Comparison of ENCODE assay signal across 8 mouse cellular contexts in genomic region chr11:4218637-4219036, GRCm38 (mm10). TPM values are rescaled to one million over a fixed set of nuclear protein-coding genes. Genes with fewer than 3 reads are reported as not detected.
DNase-seq lines count a peak whose midpoint lies in the region; ATAC-seq lines count a peak whose summit lies in the region.

No protein-coding gene starts in this region.

- H3K27me3 ChIP-seq in kidney, embryonic 14.5 days (ENCODE audit: control insufficient read depth, insufficient read depth, low read length) = 0 out of 2 replicates have a peak, but pooled peaks cover 7% of the 10 kb centered on the region
- H3K27me3 ChIP-seq in hindbrain, embryonic 14.5 days (ENCODE audit: control insufficient read depth, insufficient read depth, low read length) = peaks cover 26% of the 10 kb centered on the region
- H3K27me3 ChIP-seq in midbrain, embryonic 14.5 days (ENCODE audit: control insufficient read depth, insufficient read depth, low read length) = peaks cover 18% of the 10 kb centered on the region

- peak overlapping the region; percentile 37 for H3K4me3 ChIP-seq in kidney, embryonic 14.5 days (ENCODE audit: low read length)
- H3K4me3 ChIP-seq in hindbrain, embryonic 14.5 days (replicated peaks; ENCODE audit: low read length) = peak overlapping the region; percentile 37
- peak overlapping the region; percentile 34 for H3K4me3 ChIP-seq in midbrain, embryonic 14.5 days (replicated peaks; ENCODE audit: low read depth, low read length)

- no peaks in the 10 kb centered on the region for H3K9me3 ChIP-seq in kidney, embryonic 14.5 days (ENCODE audit: control insufficient read depth, low read length)
- 0 out of 2 replicates have a peak, but pooled peaks cover 5% of the 10 kb centered on the region for H3K9me3 ChIP-seq in hindbrain, embryonic 14.5 days (ENCODE audit: control insufficient read depth, low read length)
- H3K9me3 ChIP-seq in midbrain, embryonic 14.5 days (ENCODE audit: control insufficient read depth, low read length) = peaks cover 5% of the 10 kb centered on the region; the same call in 1 of the 2 replicates

- no peak overlapping the region for H3K27ac ChIP-seq in kidney, embryonic 14.5 days (ENCODE audit: low read depth, low read length)
- no peak overlapping the region for H3K27ac ChIP-seq in hindbrain, embryonic 14.5 days
- no peak overlapping the region for H3K27ac ChIP-seq in midbrain, embryonic 14.5 days (replicated peaks; ENCODE audit: low read depth, low read length)

- H3K36me3 ChIP-seq in kidney, embryonic 14.5 days (ENCODE audit: control insufficient read depth, insufficient read depth, low read length) = peaks cover 20% of the 10 kb centered on the region
- peaks cover 24% of the 10 kb centered on the region for H3K36me3 ChIP-seq in hindbrain, embryonic 14.5 days (replicated peaks; ENCODE audit: control insufficient read depth, insufficient read depth)
- H3K36me3 ChIP-seq in midbrain, embryonic 14.5 days (ENCODE audit: control insufficient read depth, insufficient read depth, low read length) = peaks cover 18% of the 10 kb centered on the region

- 0 out of 2 replicates have a peak, but pooled peaks cover under 1% of the 10 kb centered on the region for H3K4me1 ChIP-seq in kidney, embryonic 14.5 days (ENCODE audit: control insufficient read depth, insufficient read depth, low read length)
- H3K4me1 ChIP-seq in hindbrain, embryonic 14.5 days (replicated peaks; ENCODE audit: control insufficient read depth, insufficient read depth, low read length) = 0 out of 2 replicates have a peak, but pooled peaks cover 7% of the 10 kb centered on the region
- peaks cover 8% of the 10 kb centered on the region; the same call in 1 of the 2 replicates for H3K4me1 ChIP-seq in midbrain, embryonic 14.5 days (ENCODE audit: control insufficient read depth, insufficient read depth, low read length)

- ATAC-seq in kidney, embryonic 14.5 days (ENCODE audit: low FRiP score, low TSS enrichment) = no peak
- ATAC-seq in hindbrain, embryonic 14.5 days (ENCODE audit: low FRiP score) = no peak
- ATAC-seq in midbrain, embryonic 14.5 days (ENCODE audit: low FRiP score, low TSS enrichment) = no peak
- no peak for ATAC-seq in frontal cortex, adult (ENCODE audit: low TSS enrichment)

- 6% methylated on average over 6 of the region's 6 CpGs for WGBS in kidney, embryonic 14.5 days
- 4% methylated on average over 6 of the region's 6 CpGs for WGBS in hindbrain, embryonic 14.5 days
- WGBS in midbrain, embryonic 14.5 days = 5% methylated on average over 6 of the region's 6 CpGs

- peak overlapping the region; percentile 89 for H3K4me2 ChIP-seq in kidney, embryonic 14.5 days (replicated peaks; ENCODE audit: low read depth, low read length)
- peak overlapping the region; percentile 79 for H3K4me2 ChIP-seq in hindbrain, embryonic 14.5 days (replicated peaks)
- H3K4me2 ChIP-seq in midbrain, embryonic 14.5 days (ENCODE audit: low read length) = peak overlapping the region; percentile 64

- no peak for DNase-seq in kidney, postnatal 14 days
- peak; percentile 60 for DNase-seq in ZHBTc4 (ENCODE audit: low read depth, low spot score)
- no peak for DNase-seq in hindbrain, embryonic 14.5 days (ENCODE audit: low spot score)
- DNase-seq in midbrain, embryonic 14.5 days = no peak
- no peak for DNase-seq in spleen, postnatal 4 days (ENCODE audit: low spot score in 2 of 2)
- DNase-seq in right cerebral cortex, postnatal 36 days (ENCODE audit: low spot score in 2 of 2) = no peak

- peak overlapping the region; percentile 54; the same call in 1 of the 2 replicates for H3K9ac ChIP-seq in kidney, embryonic 14.5 days (ENCODE audit: low read depth, low read length)
- peak overlapping the region; percentile 49 for H3K9ac ChIP-seq in hindbrain, embryonic 14.5 days
- peak overlapping the region; percentile 37; the same call in 1 of the 2 replicates for H3K9ac ChIP-seq in midbrain, embryonic 14.5 days (replicated peaks; ENCODE audit: low read length)

RNA-seq across cellular contexts. Expression of gene Castor1, which starts 0.6 kb away (rescaled TPM):
- polyA plus RNA-seq in kidney, embryonic 14.5 days (2014; fragmentation: Nextera tagmentation; extraction: Ambion mirVana) = 2.7 and 5.3 TPM in 2 replicates
- 3.8 and 4.5 TPM in 2 replicates for polyA plus RNA-seq in hindbrain, embryonic 14.5 days (2014; fragmentation: Nextera tagmentation; extraction: Ambion mirVana)
- 1.6 and 2.1 TPM in 2 replicates for polyA plus RNA-seq in midbrain, embryonic 14.5 days (2014; fragmentation: Nextera tagmentation; extraction: Ambion mirVana)

RNA-seq across cellular contexts. Expression of gene Osm, which starts 17.6 kb away (rescaled TPM):
- not detected in 2 replicates for polyA plus RNA-seq in kidney, embryonic 14.5 days (2014; fragmentation: Nextera tagmentation; extraction: Ambion mirVana)
- polyA plus RNA-seq in hindbrain, embryonic 14.5 days (2014; fragmentation: Nextera tagmentation; extraction: Ambion mirVana) = not detected in 2 replicates
- polyA plus RNA-seq in midbrain, embryonic 14.5 days (2014; fragmentation: Nextera tagmentation; extraction: Ambion mirVana) = 0.12 TPM in 1 of 2 replicates, not detected in the other

RNA-seq across cellular contexts. Expression of gene Tbc1d10a, which starts 32.0 kb away (rescaled TPM):
- polyA plus RNA-seq in kidney, embryonic 14.5 days (2014; fragmentation: Nextera tagmentation; extraction: Ambion mirVana) = 28.8 and 29.7 TPM in 2 replicates
- 23.7 and 25.6 TPM in 2 replicates for polyA plus RNA-seq in hindbrain, embryonic 14.5 days (2014; fragmentation: Nextera tagmentation; extraction: Ambion mirVana)
- 21.5 and 23.8 TPM in 2 replicates for polyA plus RNA-seq in midbrain, embryonic 14.5 days (2014; fragmentation: Nextera tagmentation; extraction: Ambion mirVana)

RNA-seq across cellular contexts. Expression of gene Lif, which starts 38.7 kb away (rescaled TPM):
- polyA plus RNA-seq in kidney, embryonic 14.5 days (2014; fragmentation: Nextera tagmentation; extraction: Ambion mirVana) = not detected in 2 replicates
- polyA plus RNA-seq in hindbrain, embryonic 14.5 days (2014; fragmentation: Nextera tagmentation; extraction: Ambion mirVana) = 0.29 TPM in 1 of 2 replicates, not detected in the other
- polyA plus RNA-seq in midbrain, embryonic 14.5 days (2014; fragmentation: Nextera tagmentation; extraction: Ambion mirVana) = not detected in 2 replicates

RNA-seq across cellular contexts. Expression of gene Sf3a1, which starts 58.5 kb away (rescaled TPM):
- 55.7 and 72.5 TPM in 2 replicates for polyA plus RNA-seq in kidney, embryonic 14.5 days (2014; fragmentation: Nextera tagmentation; extraction: Ambion mirVana)
- 49.3 and 54.7 TPM in 2 replicates for polyA plus RNA-seq in hindbrain, embryonic 14.5 days (2014; fragmentation: Nextera tagmentation; extraction: Ambion mirVana)
- polyA plus RNA-seq in midbrain, embryonic 14.5 days (2014; fragmentation: Nextera tagmentation; extraction: Ambion mirVana) = 47.6 and 64.3 TPM in 2 replicates
